In genomic region chr1:92611008-92611407, GRCm38 (mm10) we compare ENCODE assay signal across 10 mouse cellular contexts. TPM values are rescaled to one million over a fixed set of nuclear protein-coding genes. Genes with fewer than 3 reads are reported as not detected.
A peak's percentile ranks its signal among the peaks of the same experiment; 100 is the strongest.
DNase-seq lines count a peak whose midpoint lies in the region; ATAC-seq lines count a peak whose summit lies in the region.
"Had no signal": no experiment of that assay in that cellular context is flagged by ENCODE, and none has a peak within 500 bp of the region (broad histone marks: within the 10 kb centered on the region; RNA-seq: fewer than 3 reads in every experiment).

No protein-coding gene starts in this region.

- ATAC-seq in activated CD4-positive, CD25-positive, alpha-beta regulatory T cell, adult 4 months, result peak; percentile 57
- peak; percentile 74; the same call in 1 of the 2 replicates for ATAC-seq in common myeloid progenitor, adult 5-6 weeks (replicated peaks; ENCODE audit: low read depth, poor library complexity, severe bottlenecking)
- no peak for ATAC-seq in liver, embryonic 13.5 days (ENCODE audit: low read depth)

- H3K4me1 ChIP-seq in liver, embryonic 13.5 days (replicated peaks), result no peaks in the 10 kb centered on the region
- H3K4me1 ChIP-seq: stomach, embryonic 15.5 days had no signal

- no peak overlapping the region for H3K9ac ChIP-seq in liver, embryonic 13.5 days
- H3K9ac ChIP-seq: stomach, embryonic 15.5 days had no signal

- H3K4me3 ChIP-seq in liver, embryonic 13.5 days (replicated peaks), result no peak overlapping the region
- H3K4me3 ChIP-seq: stomach, embryonic 15.5 days had no signal

- no peaks in the 10 kb centered on the region for H3K27me3 ChIP-seq in liver, embryonic 13.5 days
- H3K27me3 ChIP-seq: stomach, embryonic 15.5 days had no signal

- no peaks in the 10 kb centered on the region for H3K9me3 ChIP-seq in liver, embryonic 13.5 days (replicated peaks)
- H3K9me3 ChIP-seq: stomach, embryonic 15.5 days had no signal

- DNase-seq in ovary, postnatal 14 days (ENCODE audit: low spot score), result peak; percentile 57
- DNase-seq in ovary, adult 18-20 months (ENCODE audit: low spot score), result no peak
- peak; percentile 71 for DNase-seq in induced T-regulatory cell, adult 2 months (ENCODE audit: low read depth)
- peak; percentile 7 for DNase-seq in liver, embryonic 13.5 days
- DNase-seq in right cerebral cortex, postnatal 14 days, result peak; percentile 42
- no peak for DNase-seq in Muller cell, postnatal 12 days (ENCODE audit: inconsistent ontology term)

- no peaks in the 10 kb centered on the region for H3K36me3 ChIP-seq in liver, embryonic 13.5 days
- H3K36me3 ChIP-seq: stomach, embryonic 15.5 days had no signal

- no peak overlapping the region for H3K27ac ChIP-seq in liver, embryonic 13.5 days
- H3K27ac ChIP-seq: stomach, embryonic 15.5 days had no signal

- WGBS in liver, embryonic 13.5 days (ENCODE audit: insufficient replicate concordance), result 4% methylated on average over 5 of the region's 5 CpGs

- H3K4me2 ChIP-seq in liver, embryonic 13.5 days, result no peak overlapping the region
- H3K4me2 ChIP-seq: stomach, embryonic 15.5 days had no signal

RNA-seq across cellular contexts. Expression of gene Olfr1410, which starts 5.4 kb away (rescaled TPM):
- polyA plus RNA-seq in activated CD4-positive, CD25-positive, alpha-beta regulatory T cell, adult 4 months (2017; shearing (Covaris generic)), result not detected
- not detected in 2 replicates for total RNA-seq in common myeloid progenitor, adult 5-6 weeks (2017)
- not detected in 2 replicates for polyA plus RNA-seq in liver, embryonic 13.5 days (2015; fragmentation: Nextera tagmentation; extraction: Ambion mirVana)
- total RNA-seq: layer of hippocampus, adult 8-10 months had no signal
- polyA plus RNA-seq: stomach, embryonic 15.5 days had no signal

RNA-seq across cellular contexts. Expression of gene Olfr12, which starts 6.6 kb away (rescaled TPM):
- polyA plus RNA-seq in activated CD4-positive, CD25-positive, alpha-beta regulatory T cell, adult 4 months (2017; shearing (Covaris generic)), result not detected
- total RNA-seq in common myeloid progenitor, adult 5-6 weeks (2017), result not detected in 2 replicates
- not detected in 2 replicates for polyA plus RNA-seq in liver, embryonic 13.5 days (2015; fragmentation: Nextera tagmentation; extraction: Ambion mirVana)
- polyA plus RNA-seq: stomach, embryonic 15.5 days had no signal

RNA-seq across cellular contexts. Expression of gene Olfr1411, which starts 16.8 kb away (rescaled TPM):
- polyA plus RNA-seq in activated CD4-positive, CD25-positive, alpha-beta regulatory T cell, adult 4 months (2017; shearing (Covaris generic)), result not detected
- not detected in 2 replicates for total RNA-seq in common myeloid progenitor, adult 5-6 weeks (2017)
- polyA plus RNA-seq in liver, embryonic 13.5 days (2015; fragmentation: Nextera tagmentation; extraction: Ambion mirVana), result not detected in 2 replicates
- total RNA-seq: layer of hippocampus, adult 8-10 months had no signal
- polyA plus RNA-seq: stomach, embryonic 15.5 days had no signal

RNA-seq across cellular contexts. Expression of gene Olfr1412, which starts 25.4 kb away (rescaled TPM):
- polyA plus RNA-seq in activated CD4-positive, CD25-positive, alpha-beta regulatory T cell, adult 4 months (2017; shearing (Covaris generic)), result not detected
- not detected in 2 replicates for total RNA-seq in common myeloid progenitor, adult 5-6 weeks (2017)
- polyA plus RNA-seq in liver, embryonic 13.5 days (2015; fragmentation: Nextera tagmentation; extraction: Ambion mirVana), result not detected in 2 replicates
- total RNA-seq: layer of hippocampus, adult 8-10 months had no signal
- polyA plus RNA-seq: stomach, embryonic 15.5 days had no signal

RNA-seq across cellular contexts. Expression of gene Cops9, which starts 30.8 kb away (rescaled TPM):
- polyA plus RNA-seq in activated CD4-positive, CD25-positive, alpha-beta regulatory T cell, adult 4 months (2017; shearing (Covaris generic)), result 100 to 1,000 TPM; 241 to 311 TPM
- 124 and 156 TPM in 2 replicates for total RNA-seq in common myeloid progenitor, adult 5-6 weeks (2017)
- 204 and 226 TPM in 2 replicates for polyA plus RNA-seq in liver, embryonic 13.5 days (2015; fragmentation: Nextera tagmentation; extraction: Ambion mirVana)

Comparison
In these comparisons a context has a peak if more than half of its experiments do, and no peak if none do; other contexts are left out.
1. DNase-seq: peak in ovary, postnatal 14 days (single experiment), induced T-regulatory cell, adult 2 months (single experiment), liver, embryonic 13.5 days (single experiment) and right cerebral cortex, postnatal 14 days (single experiment); none in ovary, adult 18-20 months (single experiment) and Muller cell, postnatal 12 days (single experiment).